Mouse (Mus musculus): ENCODE results near the gene Grin2a.

Grin2a gene

GRCm38 (mm10) chr16:9851265-9851988 lies 143.9 kb downstream of the Grin2a start:
- DNase-seq: no peak

GRCm38 (mm10) chr16:9841496-9841895 lies 153.9 kb downstream of the Grin2a start:
- no peak for DNase-seq

- peak; percentile 13 for DNase-seq
Observed at GRCm38 (mm10) chr16:9836542-9836941, 158.8 kb downstream of the Grin2a start.

GRCm38 (mm10) chr16:9834236-9834635 lies 161.1 kb downstream of the Grin2a start:
- no peak for DNase-seq

GRCm38 (mm10) chr16:9825110-9825483 lies 170.3 kb downstream of the Grin2a start:
- DNase-seq: no peak

GRCm38 (mm10) chr16:9824436-9825109 lies 170.8 kb downstream of the Grin2a start:
- no peak for DNase-seq

- DNase-seq: no peak
Observed at GRCm38 (mm10) chr16:9823686-9824085, 171.7 kb downstream of the Grin2a start.

GRCm38 (mm10) chr16:9819508-9819907 lies 175.9 kb downstream of the Grin2a start:
- peak; percentile 61 for DNase-seq

- DNase-seq: no peak
Observed at GRCm38 (mm10) chr16:9801338-9801737, 194.0 kb downstream of the Grin2a start.

GRCm38 (mm10) chr16:9800221-9800620 lies 195.1 kb downstream of the Grin2a start:
- DNase-seq: no peak

- no peak for DNase-seq
Observed at GRCm38 (mm10) chr16:9792976-9793375, 202.4 kb downstream of the Grin2a start.

- DNase-seq: no peak
Observed at GRCm38 (mm10) chr16:9786261-9786660, 209.1 kb downstream of the Grin2a start.

- DNase-seq: no peak
Observed at GRCm38 (mm10) chr16:9785821-9786220, 209.5 kb downstream of the Grin2a start.

GRCm38 (mm10) chr16:9768981-9769380 lies 226.4 kb downstream of the Grin2a start:
- DNase-seq: no peak

- no peak for DNase-seq
Observed at GRCm38 (mm10) chr16:9768356-9768755, 227.0 kb downstream of the Grin2a start.

GRCm38 (mm10) chr16:9767946-9768345 lies 227.4 kb downstream of the Grin2a start:
- no peak for DNase-seq

GRCm38 (mm10) chr16:9764086-9764485 lies 231.3 kb downstream of the Grin2a start:
- DNase-seq: no peak

GRCm38 (mm10) chr16:9760347-9760746 lies 235.0 kb downstream of the Grin2a start:
- no peak for DNase-seq

- DNase-seq: no peak
Observed at GRCm38 (mm10) chr16:9756849-9757248, 238.5 kb downstream of the Grin2a start.

GRCm38 (mm10) chr16:9754061-9754460 lies 241.3 kb downstream of the Grin2a start:
- no peak for DNase-seq

- DNase-seq: no peak
Observed at GRCm38 (mm10) chr16:9753045-9753444, 242.3 kb downstream of the Grin2a start.

- no peak for DNase-seq
Observed at GRCm38 (mm10) chr16:9752600-9752999, 242.8 kb downstream of the Grin2a start.

GRCm38 (mm10) chr16:9751045-9751569 lies 244.3 kb downstream of the Grin2a start:
- no peak for DNase-seq

- DNase-seq: no peak
Observed at GRCm38 (mm10) chr16:9749661-9750060, 245.7 kb downstream of the Grin2a start.
